Mouse (Mus musculus): Measurements from ENCODE around the gene Lct.

Lct gene

GRCm38 (mm10) chr1:128328218-128328617 lies at the start of gene Lct:
Gene Lct (minus strand): TSS chr1:128328318.
- 83% methylated on average over 3 of the region's 3 CpGs for WGBS

GRCm38 (mm10) chr1:128376841-128377240 lies 48.7 kb upstream of the Lct start:
- 84% methylated on average over 4 of the region's 4 CpGs for WGBS

- 69% methylated on average over 7 of the region's 7 CpGs for WGBS
Measured at GRCm38 (mm10) chr1:128372143-128372860, 44.2 kb upstream of the Lct start.

- 49% methylated on average over 5 of the region's 5 CpGs for WGBS
Measured at GRCm38 (mm10) chr1:128368732-128369441, 40.8 kb upstream of the Lct start.

GRCm38 (mm10) chr1:128360601-128361000 lies 32.5 kb upstream of the Lct start:
- WGBS, result 43% methylated on average over 2 of the region's 2 CpGs

- 2% methylated on average over 37 of the region's 38 CpGs for WGBS
Measured at GRCm38 (mm10) chr1:128359554-128360376, 31.6 kb upstream of the Lct start, which contains the start of gene Mcm6. Gene Mcm6 (minus strand): TSS chr1:128359664.

- WGBS, result under 1% methylated on average over 35 of the region's 35 CpGs
Measured at GRCm38 (mm10) chr1:128358916-128359553, 30.9 kb upstream of the Lct start.

GRCm38 (mm10) chr1:128358276-128358675 lies 30.2 kb upstream of the Lct start:
- 66% methylated on average over 6 of the region's 6 CpGs for WGBS

- 40% methylated on average over 3 of the region's 3 CpGs for WGBS
Measured at GRCm38 (mm10) chr1:128357452-128357851, 29.3 kb upstream of the Lct start.

- 90% methylated on average over 3 of the region's 3 CpGs for WGBS
Measured at GRCm38 (mm10) chr1:128353092-128353491, 25.0 kb upstream of the Lct start.

GRCm38 (mm10) chr1:128344232-128344631 lies 16.1 kb upstream of the Lct start:
- WGBS, result 72% methylated on average over 10 of the region's 10 CpGs

GRCm38 (mm10) chr1:128337708-128338320 lies 9.7 kb upstream of the Lct start:
- 95% methylated on average over 13 of the region's 13 CpGs for WGBS

- WGBS, result 100% methylated on average over 1 of the region's 1 CpGs
Measured at GRCm38 (mm10) chr1:128330313-128330712, 2.2 kb upstream of the Lct start.

GRCm38 (mm10) chr1:128327165-128327564 lies 953 bp downstream of the Lct start:
- 91% methylated on average over 1 of the region's 1 CpGs for WGBS

GRCm38 (mm10) chr1:128324776-128325175 lies 3.3 kb downstream of the Lct start:
- 86% methylated on average over 2 of the region's 2 CpGs for WGBS

GRCm38 (mm10) chr1:128323026-128323643 lies 5.0 kb downstream of the Lct start:
- 88% methylated on average over 8 of the region's 8 CpGs for WGBS

- 84% methylated on average over 6 of the region's 6 CpGs for WGBS
Measured at GRCm38 (mm10) chr1:128319266-128319665, 8.9 kb downstream of the Lct start.

GRCm38 (mm10) chr1:128314665-128315064 lies 13.5 kb downstream of the Lct start:
- WGBS, result 80% methylated on average over 4 of the region's 4 CpGs

- 79% methylated on average over 3 of the region's 3 CpGs for WGBS
Measured at GRCm38 (mm10) chr1:128309043-128309442, 19.1 kb downstream of the Lct start.

GRCm38 (mm10) chr1:128303900-128304299 lies 24.2 kb downstream of the Lct start:
- WGBS, result 40% methylated on average over 16 of the region's 16 CpGs
